Mouse (Mus musculus) kidney, embryonic 15.5 days (tissue): ENCODE results near the gene Tlx1. TPM values are rescaled to one million over a fixed set of nuclear protein-coding genes. Genes with fewer than 3 reads are reported as not detected.

Experiments used
- ATAC-seq: fragments of 200-750 bp; cut with Nextera tagmentation; replicated peaks from 2 replicates; pipeline ENCODE4 v1.8.0; 2017; ENCODE audit warnings: moderate TSS enrichment; ENCODE audit not compliant: low FRiP score
- H3K27ac ChIP-seq: fragments of 300-500 bp; sonication (generic); 2 replicates; pipeline ENCODE4 v1.5.1; 2015; ENCODE audit warnings: mild to moderate bottlenecking, inconsistent platforms
- H3K27me3 ChIP-seq: fragments of 300-500 bp; sonication (generic); 2 replicates; pipeline ENCODE4 v1.6.1; 2015; ENCODE audit warnings: inconsistent platforms
- H3K36me3 ChIP-seq: fragments of 300-500 bp; sonication (generic); 2 replicates; pipeline ENCODE4 v1.6.1; 2015; ENCODE audit warnings: inconsistent platforms
- H3K4me1 ChIP-seq: fragments of 300-500 bp; sonication (generic); 2 replicates; pipeline ENCODE4 v1.6.1; 2015; ENCODE audit warnings: inconsistent platforms
- H3K4me2 ChIP-seq: fragments of 300-500 bp; sonication (generic); 2 replicates; pipeline ENCODE4 v1.6.1; 2015; ENCODE audit warnings: moderate library complexity, mild to moderate bottlenecking, inconsistent platforms
- H3K4me3 ChIP-seq: fragments of 300-500 bp; sonication (generic); replicated peaks from 2 replicates; pipeline ENCODE4 v1.5.1; 2015; ENCODE audit warnings: mild to moderate bottlenecking, inconsistent platforms
- H3K9ac ChIP-seq: fragments of 300-500 bp; sonication (generic); 2 replicates; pipeline ENCODE4 v1.6.1; 2015; ENCODE audit warnings: mild to moderate bottlenecking, inconsistent platforms
- H3K9me3 ChIP-seq: fragments of 300-500 bp; sonication (generic); replicated peaks from 2 replicates; pipeline ENCODE4 v1.6.1; 2016; ENCODE audit warnings: inconsistent platforms
- WGBS: fragments of 180-500 bp; shearing (Covaris S2); methylation state at CpG from one replicate; pipeline ENCODE4 v1.1.7; 2015; ENCODE audit warnings: mixed read lengths; 5-methylcytosine and 5-hydroxymethylcytosine counted together
- polyA plus RNA-seq: library from polyadenylated mRNA; unstranded; fragments of >200 nt; fragmentation: Nextera tagmentation; extraction: Ambion mirVana; gene quantifications from 2 replicates; pipeline ENCODE4 v1.2.1, GENCODE M21; 2015

Tlx1 gene
- polyA plus RNA-seq, 1 experiment from 2014 or later: not detected

GRCm38 (mm10) chr19:45205311-45206105, 55.0 kb downstream of the Tlx1 start:
- Histone ChIP-seq H3K4me3 (no peak overlapping the region), H3K9ac (no peak overlapping the region), H3K4me1 (peaks cover 14% of the 10 kb centered on the region), H3K27ac (no peak overlapping the region), H3K4me2 (no peak overlapping the region), H3K36me3 (no peaks in the 10 kb centered on the region), H3K9me3 (no peaks in the 10 kb centered on the region), H3K27me3 (peaks cover 9% of the 10 kb centered on the region; the same call in 1 of the 2 replicates)
- ATAC-seq: no peak
- 78% methylated on average over 3 of the region's 3 CpGs for WGBS

Other genes starting within 250 kb of the Tlx1 start
- gene Slf2, start 219.5 kb upstream of the Tlx1 start, polyA plus RNA-seq: 40.5 and 40.6 TPM in 2 replicates
- gene Sema4g, start 161.6 kb upstream of the Tlx1 start, polyA plus RNA-seq: 5.3 and 6.5 TPM in 2 replicates
- 29.4 and 29.7 TPM in 2 replicates for gene Twnk, start 145.0 kb upstream of the Tlx1 start, polyA plus RNA-seq
- gene Mrpl43, start 144.2 kb upstream of the Tlx1 start, polyA plus RNA-seq: 71.9 and 73.5 TPM in 2 replicates
- 66.6 and 72.8 TPM in 2 replicates for gene Lzts2, start 136.3 kb upstream of the Tlx1 start, polyA plus RNA-seq
- gene Pdzd7, start 105.0 kb upstream of the Tlx1 start, polyA plus RNA-seq: 0.78 and 1.1 TPM in 2 replicates
- gene Sfxn3, start 103.2 kb upstream of the Tlx1 start, polyA plus RNA-seq: 20.2 and 24.4 TPM in 2 replicates
- 13.3 and 20.2 TPM in 2 replicates for gene Kazald1, start 75.4 kb upstream of the Tlx1 start, polyA plus RNA-seq
- gene Lbx1, start 85.1 kb downstream of the Tlx1 start, polyA plus RNA-seq: 0.06 and 0.14 TPM in 2 replicates
- gene Btrc, start 213.1 kb downstream of the Tlx1 start, polyA plus RNA-seq: 47.8 and 49.3 TPM in 2 replicates